Mouse (Mus musculus) embryo, embryonic 10 days (tissue): Measurements from ENCODE around the gene Pard3.

Experiments
- DNase-seq: peaks from one replicate; pipeline ENCODE4 v3.0.0-alpha.2; 2015; ENCODE audit warnings: low spot score

Gene Pard3

DNA sequence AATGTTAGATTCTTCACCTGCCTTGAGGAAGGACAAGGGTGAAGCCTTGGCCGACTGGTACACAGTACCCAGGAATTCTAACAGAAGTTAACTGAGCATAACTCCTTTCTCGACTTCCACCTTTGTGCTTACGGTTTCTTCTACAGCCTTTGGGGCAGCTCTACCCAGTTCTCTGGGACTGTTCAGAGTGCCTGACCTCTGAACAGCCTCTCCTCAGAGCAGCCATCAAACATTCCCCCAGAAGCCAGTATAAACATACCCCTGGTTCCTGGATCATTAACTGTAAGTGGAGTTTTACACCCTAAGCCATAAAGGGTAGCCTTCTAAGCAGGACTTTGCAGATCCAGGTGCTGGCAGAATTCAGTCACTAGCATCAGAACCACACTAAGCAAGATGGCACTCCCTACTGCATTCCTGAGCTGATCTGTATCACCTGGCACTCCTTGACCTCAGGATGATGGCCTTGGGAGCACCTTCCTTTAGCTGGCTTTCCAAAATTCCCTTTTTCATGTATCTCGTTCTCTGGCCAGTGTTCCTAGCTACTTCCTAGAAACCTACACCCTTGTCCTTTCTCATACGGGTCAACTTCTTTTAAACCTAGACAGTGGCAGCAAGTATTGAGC, 374.0 kb downstream of the Pard3 start:
- DNase-seq: no peak

DNA sequence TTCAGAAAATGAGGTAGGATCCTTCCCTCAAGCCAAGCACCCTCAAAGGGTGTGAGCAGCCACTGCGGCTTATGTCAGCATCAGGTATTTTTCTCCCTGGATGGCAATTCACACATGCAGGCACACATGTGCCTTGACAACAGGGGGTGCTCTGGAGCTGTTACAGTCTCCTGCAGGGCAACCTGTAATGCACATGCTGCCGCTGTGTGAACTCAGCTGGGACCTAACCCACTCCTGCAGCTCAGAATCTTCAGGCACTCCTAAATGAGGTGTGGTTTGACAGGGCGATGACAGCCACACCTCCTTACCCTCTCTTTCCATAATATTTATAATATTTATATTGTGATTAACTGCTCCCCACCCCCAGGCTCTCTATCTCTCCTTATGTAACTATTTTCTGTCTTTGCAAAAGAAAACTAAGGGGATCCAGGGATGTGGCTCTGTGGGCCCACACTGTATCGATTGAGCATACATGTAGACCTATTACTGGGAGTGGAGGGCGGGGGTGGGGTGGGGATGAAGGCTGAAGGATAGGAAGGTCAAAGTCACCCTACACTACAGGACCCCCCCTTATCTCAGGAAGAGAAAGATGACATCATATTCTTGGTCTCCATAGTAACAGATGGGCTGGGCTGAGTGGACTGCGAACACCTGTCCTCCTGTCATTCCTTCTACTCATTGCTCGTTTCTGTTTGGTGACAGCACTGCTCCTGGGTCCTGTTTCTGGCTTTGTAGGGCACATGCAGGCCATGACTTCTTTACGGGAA, 375.1 kb downstream of the Pard3 start:
- DNase-seq: peak; percentile 69

DNA sequence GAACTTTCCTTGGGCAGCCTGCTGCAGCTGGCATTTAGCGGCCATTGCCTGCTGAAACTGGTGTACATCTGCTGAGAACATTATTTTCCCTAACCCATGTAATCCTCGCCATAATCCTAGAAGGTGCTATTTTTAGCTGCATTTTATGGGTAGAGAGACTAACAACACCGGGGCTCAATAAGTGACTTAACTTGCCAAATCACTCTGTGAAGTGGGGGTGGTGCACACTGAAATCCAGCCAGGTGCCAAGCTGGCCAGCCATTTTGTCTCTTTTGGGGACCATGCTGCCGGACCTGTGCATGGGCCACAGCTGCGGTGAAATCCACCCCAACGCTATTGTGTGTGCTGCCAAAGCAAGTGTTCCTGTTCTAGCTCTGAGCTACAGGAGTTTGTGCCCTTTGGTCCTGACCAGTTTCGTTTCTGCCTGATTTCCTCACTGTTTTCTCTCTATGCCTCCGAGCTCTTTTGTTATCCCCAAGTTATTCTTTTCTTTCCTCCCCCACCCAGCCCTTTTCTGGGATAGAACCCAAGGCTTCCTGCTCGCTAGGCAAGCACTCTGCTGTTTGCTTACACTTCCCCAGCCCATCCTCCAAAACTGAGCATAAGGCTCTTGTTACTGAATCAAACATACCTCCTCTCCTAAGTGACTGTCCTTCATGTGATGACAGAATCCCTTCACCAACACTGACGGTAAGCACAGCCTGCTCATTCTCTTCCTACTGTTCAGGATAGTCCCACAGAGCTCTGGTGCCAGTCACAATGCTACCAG, 375.9 kb downstream of the Pard3 start:
- DNase-seq: no peak

DNA sequence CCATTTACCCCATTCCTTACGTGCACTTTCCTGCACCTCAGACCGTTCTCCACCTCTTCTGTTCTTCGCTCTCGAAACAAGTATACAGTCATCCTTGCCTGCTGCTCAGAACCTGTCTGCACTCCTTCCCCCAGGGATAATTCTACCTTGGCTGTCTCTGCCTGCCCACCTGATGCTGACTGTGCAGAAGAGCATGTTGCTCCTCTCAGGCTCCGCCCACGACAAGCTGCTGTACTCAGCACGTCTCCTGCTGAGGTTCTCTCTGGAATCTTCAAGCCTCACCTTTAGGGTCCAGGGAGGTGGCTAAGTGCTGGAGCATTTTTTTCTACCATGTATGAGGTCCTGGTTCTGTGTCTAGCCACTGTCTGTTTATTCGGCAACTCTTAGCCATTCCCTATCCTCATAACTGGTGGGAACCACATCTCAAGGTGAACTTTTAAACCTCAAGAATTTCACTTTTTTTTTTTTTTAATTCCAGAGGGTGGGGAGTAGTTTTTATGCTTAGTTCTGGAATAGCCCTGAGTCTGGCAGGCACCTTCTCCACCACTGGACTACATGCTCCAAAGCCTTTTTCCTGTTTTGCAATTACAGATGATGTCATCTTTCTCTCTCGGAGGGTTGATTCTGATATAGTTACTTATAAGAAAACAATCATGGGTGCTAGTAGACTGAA, 376.6 kb downstream of the Pard3 start:
- no peak for DNase-seq

DNA sequence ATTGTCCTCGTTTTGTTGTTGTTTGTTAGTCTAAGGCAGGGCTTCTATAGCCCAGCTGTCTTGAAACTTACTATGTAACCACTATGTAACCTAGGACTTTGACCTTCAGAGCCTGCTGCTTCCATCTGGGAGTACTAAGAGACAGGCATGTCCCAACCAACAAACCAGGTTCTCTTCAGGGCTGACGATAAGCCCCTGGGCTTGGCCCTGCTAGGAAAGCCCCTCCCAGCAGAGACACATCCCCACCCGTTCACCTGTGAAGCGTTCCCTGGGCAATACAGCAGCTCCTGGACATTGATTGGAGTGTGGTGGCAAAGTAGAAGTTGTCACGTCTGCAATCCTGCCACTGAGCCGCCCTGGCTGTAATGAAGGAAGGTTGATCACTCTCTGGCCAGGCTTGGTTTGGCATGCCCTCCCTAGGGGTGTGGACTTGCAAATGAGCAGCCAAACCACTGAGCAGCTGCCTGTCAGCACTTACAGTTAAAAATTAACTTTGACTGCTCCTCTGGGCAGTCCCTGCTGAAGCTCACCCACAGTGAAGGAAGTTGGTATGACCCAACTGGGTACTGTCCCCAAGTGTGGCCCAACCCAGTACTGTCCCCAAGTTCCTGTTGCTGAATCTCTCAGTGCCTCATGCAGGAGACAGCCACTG, 377.3 kb downstream of the Pard3 start:
- DNase-seq: no peak

DNA sequence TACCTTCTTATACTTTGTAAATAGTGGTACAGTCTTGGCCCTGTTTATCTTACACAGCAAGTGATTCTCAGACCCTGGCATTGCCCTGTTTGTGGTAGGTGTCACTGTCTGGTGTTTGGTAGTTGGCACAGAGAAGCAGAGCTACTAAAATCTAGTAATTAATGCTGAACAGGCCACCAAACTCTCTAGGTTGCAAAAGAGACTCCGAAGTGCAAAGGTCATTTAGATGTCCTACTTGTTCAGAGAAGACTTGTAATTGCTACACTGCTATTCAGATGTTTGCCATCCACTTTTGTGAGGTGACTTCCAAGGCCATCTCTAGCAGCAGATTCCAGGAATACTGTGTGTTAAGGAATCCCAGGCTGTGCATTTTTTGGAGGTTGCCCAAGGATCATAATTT, 383.7 kb downstream of the Pard3 start:
- DNase-seq: no peak

DNA sequence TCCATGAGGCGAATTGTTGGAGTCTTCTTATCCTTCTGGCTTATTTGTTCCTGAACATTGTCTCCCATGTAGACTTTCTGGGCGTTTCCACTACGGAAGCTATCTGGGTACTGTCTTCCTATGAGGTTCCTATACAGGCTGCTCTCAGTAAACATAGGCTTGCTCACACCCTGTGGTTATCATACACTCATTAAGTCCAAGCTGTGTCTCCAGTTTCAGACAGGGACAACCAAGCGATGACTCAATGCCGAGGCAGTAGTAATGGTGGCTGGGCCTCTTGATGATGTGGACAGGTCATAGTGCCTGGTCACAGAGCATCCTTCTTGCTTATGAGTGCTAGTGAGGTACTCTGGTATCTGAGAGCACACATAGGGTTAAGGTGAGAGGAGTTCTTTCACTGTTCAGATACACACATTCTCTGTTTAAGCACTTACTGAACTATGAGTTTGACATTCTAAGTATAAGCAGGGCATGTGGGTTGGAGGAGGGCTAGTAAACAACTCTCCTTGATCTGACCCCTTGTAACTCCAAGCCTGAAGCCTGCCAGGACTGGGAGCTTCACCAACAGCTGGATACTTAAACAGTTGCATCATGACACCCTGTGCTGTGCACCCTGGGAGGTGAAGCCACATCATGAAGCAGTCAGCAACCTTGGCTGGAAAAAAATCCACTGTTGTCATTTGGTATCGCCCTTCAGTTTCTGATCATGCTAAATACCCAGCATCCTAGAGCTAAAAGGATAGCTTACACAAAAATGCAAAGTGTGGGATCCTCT, 385.6 kb downstream of the Pard3 start:
- DNase-seq: no peak

DNA sequence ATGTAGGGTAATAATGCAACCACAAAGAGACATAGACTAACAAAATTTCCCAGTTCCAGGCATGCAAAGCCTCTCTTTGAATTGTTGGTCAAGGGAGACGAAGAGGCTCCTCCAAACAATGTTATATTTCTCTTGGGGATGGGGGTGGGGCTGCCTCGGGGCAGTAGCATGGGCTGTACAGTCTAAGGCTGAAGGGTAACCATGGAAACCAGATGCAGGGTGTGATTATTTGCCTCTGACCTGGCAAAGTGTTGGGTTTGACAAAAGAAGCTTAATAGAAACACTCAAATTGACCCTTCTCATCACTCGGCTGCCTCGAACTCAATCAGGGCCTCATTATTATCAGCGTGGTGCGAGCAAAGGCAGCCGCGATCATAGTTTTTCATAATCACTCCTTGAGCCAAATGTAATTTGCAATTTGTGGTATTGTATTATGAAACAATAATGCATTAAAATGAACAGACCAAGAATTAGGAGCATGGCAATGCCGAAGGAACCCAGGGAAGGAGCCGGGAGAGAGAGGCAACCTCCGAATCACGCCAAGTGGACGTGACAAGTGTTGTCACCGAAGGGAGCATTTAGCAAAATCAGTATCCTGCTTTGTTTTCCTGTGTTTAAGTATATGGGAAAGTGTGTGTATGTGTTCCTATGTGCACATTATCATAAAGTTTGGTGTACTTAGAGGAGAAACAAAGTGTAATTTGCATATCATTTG, 387.4 kb downstream of the Pard3 start:
- DNase-seq: peak; percentile 37

DNA sequence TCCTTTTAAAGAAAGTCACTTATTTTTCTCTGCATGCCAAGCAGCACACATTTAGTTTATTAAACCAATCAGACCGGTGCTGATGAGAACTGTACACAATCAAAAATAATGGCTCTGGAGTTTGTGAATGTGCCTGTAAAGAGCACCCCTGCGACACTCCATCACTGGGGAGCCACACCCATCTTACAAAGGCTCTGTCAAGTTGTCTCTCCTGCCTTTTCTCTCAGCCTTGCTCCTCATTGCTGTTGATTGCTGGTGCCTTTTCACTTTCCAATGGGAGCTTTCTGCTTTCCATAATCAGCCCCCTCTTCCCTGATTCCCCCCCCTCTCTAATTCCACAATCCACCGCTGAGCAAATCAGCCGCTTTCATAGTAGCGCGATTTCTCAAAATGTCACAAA, 388.7 kb downstream of the Pard3 start:
- DNase-seq: no peak

DNA sequence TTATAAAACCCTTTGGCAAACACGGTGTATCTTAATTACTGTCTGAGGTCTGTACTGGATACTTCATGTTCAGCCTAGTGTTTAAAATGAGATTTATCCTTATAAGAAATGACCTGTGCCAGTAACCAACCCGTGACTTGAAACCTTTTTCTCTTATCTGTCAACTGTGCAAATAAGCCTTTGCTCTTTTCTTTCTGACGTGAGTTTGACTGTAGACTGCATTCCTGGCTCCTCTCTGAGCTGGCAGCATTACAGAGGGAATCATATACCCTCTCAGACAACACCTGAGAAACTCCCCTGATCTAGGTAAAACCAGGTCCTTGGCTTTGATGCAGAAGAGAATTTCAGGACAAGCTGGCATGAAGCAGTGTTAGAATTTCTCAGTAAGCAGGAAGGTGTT, 394.2 kb downstream of the Pard3 start:
- no peak for DNase-seq

DNA sequence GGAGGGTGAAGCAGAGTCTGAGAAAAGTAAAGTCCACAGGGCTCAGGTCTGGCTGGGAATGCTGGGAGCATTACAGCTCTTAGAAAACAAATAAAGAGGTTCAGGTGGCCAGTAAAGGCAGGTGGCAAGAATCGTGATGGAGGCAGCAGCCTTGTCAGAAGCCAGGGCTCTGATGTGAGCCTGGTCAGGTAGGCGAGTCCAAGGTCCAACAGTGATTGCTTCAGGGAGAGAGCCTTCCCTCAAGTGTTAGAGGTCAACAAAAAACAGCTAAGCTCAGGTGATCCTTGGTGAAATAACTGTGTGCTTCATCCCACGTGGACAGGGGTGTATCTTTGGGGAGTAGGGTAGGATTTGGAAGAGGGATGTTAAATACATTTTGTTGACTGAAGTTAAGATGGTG, 397.5 kb downstream of the Pard3 start:
- no peak for DNase-seq

DNA sequence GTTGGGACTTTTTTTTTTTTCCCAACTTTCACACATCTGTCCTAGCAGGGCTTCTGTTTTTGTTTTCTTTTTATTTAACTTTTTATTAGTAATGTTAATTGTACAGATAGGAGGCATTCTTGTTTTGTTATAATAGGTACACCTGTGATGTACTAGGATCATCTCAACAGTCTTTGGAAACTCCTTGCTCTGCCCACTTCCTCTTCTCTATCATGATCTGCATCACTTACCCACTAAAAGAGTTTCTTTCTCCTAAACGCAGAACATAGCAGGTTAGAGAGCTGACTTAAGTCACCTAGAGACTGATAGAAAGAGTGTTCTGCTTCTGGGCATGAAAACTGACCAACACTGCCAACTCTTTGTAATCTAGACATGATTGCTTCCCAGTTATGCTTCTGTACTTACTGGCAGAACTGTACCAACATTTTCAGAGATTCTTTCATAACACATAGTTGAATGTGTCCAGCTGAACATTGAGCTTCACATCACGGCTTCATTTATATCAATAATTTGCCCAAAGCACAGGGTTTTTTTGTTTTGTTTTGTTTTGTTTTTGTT, 398.8 kb downstream of the Pard3 start:
- DNase-seq: no peak

DNA sequence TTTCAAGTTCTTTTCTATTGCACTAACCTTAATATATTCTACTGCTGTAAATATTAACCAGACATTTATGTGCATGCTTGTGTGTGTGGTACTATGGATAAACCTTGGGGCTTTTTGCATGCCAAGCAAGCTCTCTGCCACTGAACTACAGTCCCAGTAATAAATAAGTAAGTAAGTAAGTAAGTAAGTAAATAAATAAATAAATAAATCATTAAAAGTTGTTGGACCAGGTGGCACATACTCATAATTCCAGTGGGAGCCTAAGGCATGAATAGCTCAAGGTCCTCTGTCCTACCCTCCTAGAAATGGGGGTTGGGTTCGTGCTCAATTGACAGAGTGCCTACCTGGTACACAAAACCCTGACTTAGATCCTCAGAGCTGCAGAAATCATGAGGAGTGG, 400.6 kb downstream of the Pard3 start:
- DNase-seq: no peak

DNA sequence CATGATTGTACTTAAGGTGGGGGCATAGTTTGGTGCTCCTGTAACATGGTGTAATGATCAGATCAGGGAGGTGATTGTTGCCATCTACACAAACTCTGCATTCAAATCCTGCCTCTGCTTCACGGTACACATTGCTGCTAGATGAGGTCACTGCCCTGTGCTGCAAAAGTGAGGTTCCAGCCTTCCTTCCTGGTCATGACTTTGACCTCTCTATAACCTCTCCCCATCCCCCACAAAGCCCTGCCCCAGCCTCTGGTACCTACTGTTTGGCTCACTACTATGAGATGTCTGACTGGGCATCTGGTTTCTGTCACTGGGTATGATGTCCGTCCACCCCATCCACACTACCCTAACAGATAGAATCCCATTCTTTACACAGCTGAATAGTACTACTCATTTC, 408.5 kb downstream of the Pard3 start:
- no peak for DNase-seq

DNA sequence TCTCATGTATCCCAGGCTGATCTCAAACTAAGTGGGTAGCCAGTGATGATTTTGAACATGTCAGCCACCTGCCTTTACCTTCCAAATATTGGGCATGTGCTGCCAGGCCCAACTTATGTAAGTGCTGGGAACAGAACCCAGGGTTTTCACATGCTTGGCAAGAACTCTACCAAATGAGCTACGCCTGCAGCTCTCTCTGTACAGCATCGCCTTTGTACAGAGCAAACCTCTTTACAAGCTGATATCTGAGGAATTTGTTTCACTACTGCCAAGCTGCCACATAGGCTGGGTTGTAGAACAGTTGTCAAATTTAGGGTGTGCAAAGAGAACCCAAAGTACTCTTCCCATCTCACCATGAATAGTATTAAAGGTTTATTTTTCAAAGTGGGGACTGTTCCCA, 416.3 kb downstream of the Pard3 start:
- no peak for DNase-seq

DNA sequence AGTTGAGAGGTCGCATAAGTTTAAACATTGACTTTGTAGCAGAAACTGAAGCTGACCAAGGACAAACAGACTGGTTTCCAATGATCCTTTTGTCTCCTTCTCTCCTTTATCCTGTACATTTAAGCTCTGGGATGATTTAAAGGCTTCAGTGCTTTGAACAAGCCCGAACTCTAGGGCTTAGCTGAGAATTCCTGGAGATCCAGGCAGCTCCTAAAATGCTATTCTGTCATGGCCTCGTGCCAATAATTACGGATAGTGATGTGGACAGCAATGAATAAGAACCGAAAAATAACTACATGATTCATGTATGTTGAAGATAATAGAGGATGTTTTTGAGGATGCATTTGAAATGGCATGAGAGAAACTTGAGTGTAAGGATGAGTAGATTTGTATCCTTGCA, 421.9 kb downstream of the Pard3 start:
- DNase-seq: no peak

DNA sequence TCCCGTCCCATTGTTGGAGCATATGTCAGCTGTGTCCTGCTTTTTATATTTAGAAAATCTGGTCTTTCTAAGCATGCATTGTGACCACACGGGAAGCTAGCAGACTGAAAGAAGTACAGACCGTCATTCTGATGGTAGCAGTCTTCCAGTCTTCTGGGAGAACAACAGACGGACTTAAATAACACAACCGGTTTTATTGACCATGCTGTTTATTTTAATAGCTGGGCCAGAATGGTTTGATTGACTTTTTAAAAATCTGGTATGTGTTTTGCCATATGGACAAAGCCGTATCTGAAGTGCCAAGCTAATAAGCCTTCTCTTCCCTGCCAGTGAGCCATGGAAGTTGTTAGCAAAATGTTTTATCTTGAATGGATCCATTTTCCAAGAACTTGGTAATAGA, 428.3 kb downstream of the Pard3 start:
- DNase-seq: no peak

DNA sequence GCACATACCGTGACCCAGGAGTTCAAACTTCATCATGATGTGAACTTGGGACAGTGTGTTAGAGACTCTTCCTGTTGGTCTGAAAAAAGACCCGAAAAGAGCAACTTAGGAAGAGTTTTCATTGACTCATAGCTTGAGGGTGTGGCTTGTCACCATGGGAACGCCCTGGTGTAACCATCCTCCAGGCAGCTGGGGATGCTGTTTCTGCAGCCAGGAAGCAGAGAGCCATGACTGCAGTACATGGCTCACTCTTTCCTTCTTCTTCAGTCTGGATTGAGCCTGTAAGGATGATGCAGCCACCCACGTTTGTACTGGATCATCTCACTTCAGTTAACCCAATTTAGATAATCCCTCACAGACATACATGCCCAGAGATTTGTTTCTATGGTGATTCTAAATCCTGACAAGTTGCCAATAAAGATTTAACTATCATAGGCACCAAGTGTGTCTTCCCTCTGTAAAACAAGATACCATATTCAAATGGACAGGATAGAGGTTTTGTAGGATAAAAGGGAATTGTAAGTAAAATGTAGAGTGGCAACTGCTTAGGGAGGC, 431.6 kb downstream of the Pard3 start:
- DNase-seq: peak; percentile 72

DNA sequence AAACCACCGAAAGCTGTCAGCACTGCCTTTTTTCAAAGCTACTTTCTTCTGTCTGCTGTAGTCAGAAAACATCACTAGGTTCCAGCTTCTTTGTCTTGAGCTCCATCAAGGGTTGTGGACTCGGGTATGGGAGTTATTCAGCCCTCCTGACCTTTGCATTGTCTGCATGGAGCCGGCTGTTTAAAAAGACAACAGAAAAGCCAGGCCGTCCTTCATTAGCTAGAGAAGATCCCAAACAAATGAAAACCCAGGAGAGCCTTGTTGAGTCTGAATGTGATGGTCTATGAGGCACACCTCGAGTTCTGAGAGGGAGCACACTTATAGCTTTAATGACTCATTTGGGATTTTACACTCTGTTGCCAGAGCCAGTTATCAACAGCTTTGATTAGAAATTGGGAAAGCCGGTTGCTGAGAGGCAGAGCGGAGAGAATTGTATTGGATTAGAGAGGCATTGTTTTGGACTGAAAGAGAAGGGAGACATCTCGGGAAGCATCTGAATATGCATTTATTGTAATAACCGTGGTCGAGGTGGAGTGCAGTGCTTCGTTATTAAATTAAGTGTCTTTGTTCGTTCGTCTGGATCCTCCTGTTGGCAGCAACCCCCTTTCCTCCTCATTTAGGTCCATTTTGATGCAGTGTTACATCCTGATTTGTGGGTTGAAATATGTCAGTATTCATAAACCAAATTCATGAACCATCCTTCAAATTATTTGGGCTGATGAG, 435.5 kb downstream of the Pard3 start:
- DNase-seq: peak; percentile 68
